Mouse (Mus musculus) gastrocnemius, postnatal 4 days (tissue): ENCODE results near the gene Cab39l. TPM values are rescaled to one million over a fixed set of nuclear protein-coding genes. Genes with fewer than 3 reads are reported as not detected.
"Not testable (repeated sequence)": the region's sequence is repeated elsewhere in the genome, so short reads cannot be mapped to it uniquely, and the experiment has no call there.

Source experiments
- DNase-seq, 2 experiments: peaks; one replicate each; pipeline ENCODE4 v3.0.0; 2021 to 2022; ENCODE audit warnings: low spot score in 2 of 2, mixed read lengths in 2 of 2
- total RNA-seq, 2 experiments: library from RNA; stranded (reverse); gene quantifications; 2 replicates each; pipeline ENCODE4 v1.2.3; 2021

The Cab39l gene
- total RNA-seq, 2 experiments from 2014 or later = 18.7 to 19.9 TPM

- DNase-seq = no peak
Measured at GRCm38 (mm10) chr14:59557071-59557470, 116.3 kb downstream of the Cab39l start.

- DNase-seq = no peak
Measured at GRCm38 (mm10) chr14:59557886-59558285, 117.1 kb downstream of the Cab39l start.

DNA sequence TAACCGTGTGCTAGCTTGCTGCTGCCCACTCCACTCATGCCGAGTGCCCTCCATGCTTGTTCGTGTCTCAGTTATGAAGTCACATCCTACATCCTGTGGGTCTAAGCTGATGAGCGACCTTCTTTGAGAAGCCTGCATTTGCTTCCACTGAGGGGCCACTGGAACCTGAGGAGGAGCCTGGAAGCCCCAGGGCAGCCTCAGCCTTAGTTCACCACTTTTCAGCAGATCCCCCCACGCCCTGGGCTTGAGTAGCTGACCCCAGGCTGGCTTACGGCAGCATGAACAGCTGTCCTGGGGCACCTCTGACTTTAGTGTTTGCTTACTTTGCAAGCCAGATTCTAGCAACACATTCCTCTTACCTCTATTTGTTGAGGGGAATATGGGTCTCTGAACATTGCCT lies 126.0 kb downstream of the Cab39l start:
- DNase-seq = no peak

DNA sequence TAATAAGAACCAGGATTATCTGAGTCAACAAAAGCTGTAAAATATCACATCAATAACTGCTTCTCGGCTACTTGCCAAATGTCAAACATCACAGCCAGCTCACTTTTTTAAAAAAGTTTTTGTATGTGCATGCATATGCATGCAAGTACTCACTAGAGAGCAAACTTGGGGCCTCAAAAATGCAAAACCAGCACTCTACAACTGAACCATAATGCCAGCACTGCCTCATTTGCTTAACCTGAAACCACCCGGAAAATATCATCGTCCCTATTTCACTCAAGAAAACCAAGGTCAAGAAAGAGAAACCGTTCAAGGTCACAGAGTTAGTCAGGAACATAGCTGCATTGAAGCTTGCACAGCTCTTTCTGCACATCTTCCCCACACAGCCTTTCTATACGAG lies 135.6 kb downstream of the Cab39l start:
- DNase-seq = no peak

GRCm38 (mm10) chr14:59590614-59591013 lies 149.8 kb downstream of the Cab39l start:
- DNase-seq = no peak

- no peak for DNase-seq
Measured at GRCm38 (mm10) chr14:59591901-59592300, 151.1 kb downstream of the Cab39l start.

GRCm38 (mm10) chr14:59592593-59592992 lies 151.8 kb downstream of the Cab39l start:
- no peak for DNase-seq

GRCm38 (mm10) chr14:59594988-59595387 lies 154.2 kb downstream of the Cab39l start:
- no peak for DNase-seq

DNA sequence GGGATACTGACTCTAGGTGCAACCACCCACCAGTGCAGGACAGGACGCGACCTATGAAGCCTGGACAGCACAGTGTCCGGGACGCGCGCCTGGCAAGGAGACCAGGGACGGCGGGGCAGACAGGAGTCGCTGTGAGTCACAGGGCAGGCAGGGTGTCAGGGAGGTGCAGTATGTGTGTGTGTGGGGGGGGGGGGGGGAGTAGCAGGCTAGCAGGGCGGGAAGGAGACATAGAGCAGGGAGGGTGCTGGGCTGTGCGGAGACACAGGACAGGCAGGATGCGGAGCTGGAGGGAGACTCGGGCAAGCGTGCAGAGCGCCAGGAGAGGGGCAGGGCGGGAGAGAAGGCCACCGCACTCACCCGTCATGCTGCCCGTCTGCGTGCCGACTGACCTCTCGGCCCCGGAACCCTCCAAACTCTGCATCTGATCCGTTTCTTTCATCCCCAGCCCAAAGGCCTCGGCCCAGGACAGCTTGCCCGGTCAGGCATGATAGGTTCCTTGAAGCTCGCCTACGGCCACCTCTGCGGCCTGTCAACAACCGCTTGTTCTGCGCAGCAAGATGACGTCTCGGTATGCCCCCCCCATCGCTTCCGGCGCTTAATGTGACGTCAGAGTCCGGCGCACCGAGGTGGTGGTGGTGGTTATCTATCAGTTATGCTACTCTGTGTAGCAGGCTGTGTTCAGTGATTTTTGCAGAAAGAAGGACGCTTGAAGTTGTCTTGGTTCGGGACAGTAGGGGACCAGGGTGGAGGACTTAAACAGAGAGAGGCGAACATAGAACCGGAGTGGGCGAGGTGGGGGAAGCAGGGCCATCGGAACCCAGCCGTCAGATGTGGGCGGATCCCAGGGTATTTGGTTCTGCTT lies 156.9 kb downstream of the Cab39l start, which contains the start of gene Cdadc1:
Gene Cdadc1 (minus strand): TSS at position 562 of the 862 bp plus-strand sequence.
- DNase-seq = peak; percentile 89 to 91

- DNase-seq = no peak
Measured at GRCm38 (mm10) chr14:59598260-59598627, 157.5 kb downstream of the Cab39l start.

GRCm38 (mm10) chr14:59604002-59604645 lies 163.4 kb downstream of the Cab39l start:
- DNase-seq = no peak

GRCm38 (mm10) chr14:59605671-59606353 lies 165.0 kb downstream of the Cab39l start:
- DNase-seq = peak; percentile 54 to 64

DNA sequence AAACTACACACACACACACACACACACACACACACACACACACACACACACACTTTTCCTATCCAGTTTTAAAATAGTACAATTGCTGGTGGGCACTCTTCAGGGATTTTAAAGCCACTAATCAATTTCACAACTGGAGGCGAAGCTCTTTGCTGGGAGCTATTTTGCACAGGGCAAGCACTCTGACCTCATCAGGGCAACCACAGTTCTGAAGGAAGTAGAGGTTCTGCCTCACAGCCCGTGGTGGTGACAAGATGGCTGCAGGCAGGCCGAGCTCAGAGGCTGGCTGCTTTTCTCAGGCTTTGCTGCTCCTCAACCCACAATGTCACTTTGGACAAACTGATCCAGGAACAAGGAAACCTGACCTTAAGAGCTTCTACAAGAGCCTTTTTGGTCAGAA lies 166.2 kb downstream of the Cab39l start:
- DNase-seq = no peak

GRCm38 (mm10) chr14:59612920-59613625 lies 172.3 kb downstream of the Cab39l start:
- peak; percentile 53 to 79 for DNase-seq

GRCm38 (mm10) chr14:59614149-59614548 lies 173.4 kb downstream of the Cab39l start:
- DNase-seq = not testable (repeated sequence)

DNA sequence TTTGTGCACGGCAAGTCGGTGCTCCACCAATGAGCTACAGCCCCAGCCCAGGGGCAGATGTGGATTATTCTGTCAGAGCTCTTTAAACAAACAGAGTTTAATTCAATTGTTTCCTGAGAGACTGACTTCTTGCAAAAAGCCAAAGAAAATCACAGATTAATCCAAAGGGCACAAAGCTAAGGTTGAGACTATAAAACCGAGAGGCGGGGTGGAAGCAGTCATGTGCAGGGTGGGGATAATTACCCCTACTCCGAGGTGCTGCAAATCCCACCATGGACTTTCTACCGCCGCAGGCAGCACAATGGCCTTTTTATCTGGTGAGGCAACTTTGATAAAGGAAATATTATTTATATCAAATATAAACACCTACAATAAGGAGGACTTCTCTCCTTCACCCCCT lies 176.0 kb downstream of the Cab39l start:
- no peak for DNase-seq

GRCm38 (mm10) chr14:59624326-59624885 lies 183.6 kb downstream of the Cab39l start:
- no peak for DNase-seq

DNA sequence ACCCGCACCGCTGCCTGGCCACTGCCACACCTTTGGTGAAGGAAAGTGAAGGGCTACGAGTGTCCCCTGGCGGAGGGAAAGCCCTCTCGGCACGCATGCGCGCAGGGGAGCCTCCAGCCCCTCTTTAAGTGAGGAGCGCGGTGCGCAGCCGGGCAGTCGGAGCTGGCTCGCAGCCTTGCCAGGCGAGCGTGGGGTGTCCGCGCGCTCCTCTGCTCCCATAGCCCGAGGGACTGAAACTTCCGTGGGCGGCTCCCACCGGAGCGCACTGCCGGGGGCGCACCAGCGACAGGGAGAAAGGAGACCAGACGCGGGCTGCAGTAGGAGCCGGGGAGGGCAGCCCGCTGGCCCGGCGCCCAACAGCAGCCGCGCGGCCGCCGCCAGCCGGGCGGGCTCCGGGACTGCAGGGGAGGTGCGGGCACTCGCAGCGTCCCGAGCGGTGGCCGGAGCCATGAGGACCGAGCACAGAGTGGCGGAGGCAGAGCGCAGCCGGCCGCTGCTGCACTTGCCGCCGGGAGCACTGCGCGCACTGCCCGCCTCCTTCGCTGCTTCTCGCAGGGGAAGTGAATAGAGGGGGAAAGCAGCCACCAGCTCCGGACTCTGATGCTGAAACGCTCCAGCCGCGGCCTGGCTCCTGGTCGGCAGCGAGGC lies 184.5 kb downstream of the Cab39l start, which contains the start of gene Shisa2:
Gene Shisa2 (plus strand): TSS at position 151 of the 648 bp plus-strand sequence.
- DNase-seq = peak; percentile 68 to 82

DNA sequence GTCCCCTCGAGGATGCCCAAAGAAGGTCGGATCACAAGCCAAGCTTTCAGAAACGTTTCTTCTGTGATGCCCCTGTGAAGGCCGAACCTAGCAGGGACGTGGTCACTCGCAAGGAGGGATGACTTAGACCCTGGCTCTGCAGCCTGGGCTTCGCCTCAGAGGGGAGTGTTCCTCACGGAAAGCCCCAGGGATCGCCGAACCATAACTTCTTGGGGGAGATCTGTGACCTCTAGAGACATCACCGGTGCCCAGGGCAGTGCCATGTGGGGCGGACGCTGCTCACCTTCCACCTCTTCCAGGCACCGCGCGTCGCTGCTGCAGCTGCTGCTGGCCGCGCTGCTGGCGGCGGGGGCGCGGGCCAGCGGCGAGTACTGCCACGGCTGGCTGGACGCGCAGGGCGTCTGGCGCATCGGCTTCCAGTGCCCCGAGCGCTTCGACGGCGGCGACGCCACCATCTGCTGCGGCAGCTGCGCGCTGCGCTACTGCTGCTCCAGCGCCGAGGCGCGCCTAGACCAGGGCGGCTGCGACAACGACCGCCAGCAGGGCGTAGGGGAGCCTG lies 185.1 kb downstream of the Cab39l start:
- DNase-seq = peak; percentile 41 to 70

DNA sequence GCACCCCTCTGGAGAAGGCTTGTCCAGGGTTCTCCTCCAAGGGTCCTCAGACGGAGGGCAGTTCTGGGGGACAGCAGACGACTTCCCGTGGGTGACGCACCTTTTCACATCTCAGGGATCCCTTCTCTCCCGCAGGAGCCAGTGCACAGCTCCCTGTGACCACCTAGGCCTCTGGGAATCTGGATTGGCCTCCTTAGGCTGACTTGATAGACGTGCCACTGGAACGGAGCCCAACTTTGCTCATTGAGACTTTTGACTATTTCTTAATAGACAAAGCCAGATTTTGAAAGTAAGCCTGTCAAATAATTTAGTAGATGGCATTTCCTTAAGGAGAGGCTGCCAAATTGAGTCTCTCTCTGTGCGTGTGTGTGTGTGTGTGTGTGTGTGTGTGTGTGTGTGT lies 185.9 kb downstream of the Cab39l start:
- DNase-seq = peak in 1 of 2 experiments; percentile 25
